Mouse (Mus musculus) embryonic facial prominence, embryonic 13.5 days (tissue): ENCODE data around the gene Coa3. TPM values are rescaled to one million over a fixed set of nuclear protein-coding genes. Genes with fewer than 3 reads are reported as not detected.

Experiments
- ATAC-seq: fragments of 200-750 bp; cut with Nextera tagmentation; 2 replicates; pipeline ENCODE4 v1.8.0; 2017; ENCODE audit warnings: low read depth; ENCODE audit not compliant: insufficient number of reproducible peaks, insufficient read depth, low FRiP score, low TSS enrichment
- H3K27ac ChIP-seq: fragments of 300-500 bp; sonication (generic); 2 replicates; pipeline ENCODE4 v1.5.1; 2015; ENCODE audit warnings: moderate library complexity, mild to moderate bottlenecking, inconsistent platforms
- H3K27me3 ChIP-seq: fragments of 300-500 bp; sonication (generic); 2 replicates; pipeline ENCODE4 v1.6.1; 2015; ENCODE audit warnings: mild to moderate bottlenecking, inconsistent platforms
- H3K36me3 ChIP-seq: fragments of 300-500 bp; sonication (generic); 2 replicates; pipeline ENCODE4 v1.6.1; 2015; ENCODE audit warnings: mild to moderate bottlenecking, inconsistent platforms
- H3K4me1 ChIP-seq: fragments of 300-500 bp; sonication (generic); 2 replicates; pipeline ENCODE4 v1.6.1; 2015; ENCODE audit warnings: inconsistent platforms
- H3K4me2 ChIP-seq: fragments of 300-500 bp; sonication (generic); 2 replicates; pipeline ENCODE4 v1.6.1; 2015; ENCODE audit warnings: moderate library complexity, mild to moderate bottlenecking, inconsistent platforms
- H3K4me3 ChIP-seq: fragments of 300-500 bp; sonication (generic); 2 replicates; pipeline ENCODE4 v1.5.1; 2015; ENCODE audit warnings: mild to moderate bottlenecking, inconsistent platforms
- H3K9ac ChIP-seq: fragments of 300-500 bp; sonication (generic); 2 replicates; pipeline ENCODE4 v1.6.1; 2015; ENCODE audit warnings: mild to moderate bottlenecking, inconsistent platforms
- H3K9me3 ChIP-seq: fragments of 300-500 bp; sonication (generic); 2 replicates; pipeline ENCODE4 v1.6.1; 2016; ENCODE audit warnings: inconsistent platforms
- WGBS: fragments of 180-500 bp; shearing (Covaris S2); methylation state at CpG from one replicate; pipeline ENCODE4 v1.1.7; 2015; ENCODE audit warnings: mixed read lengths; 5-methylcytosine and 5-hydroxymethylcytosine counted together
- polyA plus RNA-seq: library from polyadenylated mRNA; unstranded; fragments of >200 nt; fragmentation: Nextera tagmentation; extraction: Ambion mirVana; gene quantifications from 2 replicates; pipeline ENCODE4 v1.2.1, GENCODE M21; 2015

Coa3 gene
- polyA plus RNA-seq, 1 experiment from 2014 or later = 196 TPM

- Histone ChIP-seq H3K9ac (peak overlapping the region; percentile 41; the same call in 1 of the 2 replicates), H3K36me3 (no peaks in the 10 kb centered on the region), H3K4me3 (peak overlapping the region; percentile 8; the same call in 1 of the 2 replicates), H3K4me1 (peaks cover 36% of the 10 kb centered on the region), H3K27ac (peak overlapping the region; percentile 85), H3K4me2 (peak overlapping the region; percentile 46), H3K27me3 (no peaks in the 10 kb centered on the region), H3K9me3 (no peaks in the 10 kb centered on the region)
- no peak for ATAC-seq
- WGBS = 5% methylated on average over 18 of the region's 18 CpGs
These were observed 47.7 kb downstream of the Coa3 start for GRCm38 (mm10) chr11:101230991-101231871.

GRCm38 (mm10) chr11:101230526-101230925 lies 48.4 kb downstream of the Coa3 start:
- Histone ChIP-seq H3K9me3 (no peaks in the 10 kb centered on the region), H3K9ac (peak overlapping the region; percentile 41; the same call in 1 of the 2 replicates), H3K4me2 (peak overlapping the region; percentile 46), H3K4me3 (no peak overlapping the region), H3K36me3 (no peaks in the 10 kb centered on the region), H3K4me1 (peaks cover 39% of the 10 kb centered on the region), H3K27me3 (no peaks in the 10 kb centered on the region), H3K27ac (peak overlapping the region; percentile 85)
- 15% methylated on average over 5 of the region's 5 CpGs for WGBS
- ATAC-seq = no peak

- peak overlapping the region; percentile 85 for H3K27ac ChIP-seq
- H3K4me3 ChIP-seq = no peak overlapping the region
- WGBS = 8% methylated on average over 2 of the region's 2 CpGs
- no peaks in the 10 kb centered on the region for H3K9me3 ChIP-seq
- H3K9ac ChIP-seq = no peak overlapping the region
- H3K36me3 ChIP-seq = no peaks in the 10 kb centered on the region
- H3K4me1 ChIP-seq = peaks cover 43% of the 10 kb centered on the region
- ATAC-seq = no peak
- no peaks in the 10 kb centered on the region for H3K27me3 ChIP-seq
- H3K4me2 ChIP-seq = peak overlapping the region; percentile 23; the same call in 1 of the 2 replicates
These were observed 48.8 kb downstream of the Coa3 start for GRCm38 (mm10) chr11:101230061-101230511.

GRCm38 (mm10) chr11:101229361-101229900 lies 49.5 kb downstream of the Coa3 start:
- Histone ChIP-seq H3K9me3 (no peaks in the 10 kb centered on the region), H3K36me3 (no peaks in the 10 kb centered on the region), H3K4me3 (0 out of 2 replicates have a peak overlapping the region, but pooled peaks have one; percentile 0), H3K27me3 (no peaks in the 10 kb centered on the region), H3K9ac (no peak overlapping the region), H3K4me2 (peak overlapping the region; percentile 23; the same call in 1 of the 2 replicates), H3K27ac (peak overlapping the region; percentile 85), H3K4me1 (peaks cover 50% of the 10 kb centered on the region)
- WGBS = 29% methylated on average over 8 of the region's 8 CpGs
- no peak for ATAC-seq

Other genes starting within 250 kb of the Coa3 start
- gene Naglu, start 209.1 kb downstream of the Coa3 start, polyA plus RNA-seq = 8.7 and 9.0 TPM in 2 replicates
- gene Hsd17b1, start 200.7 kb downstream of the Coa3 start, polyA plus RNA-seq = 0.15 TPM in 1 of 2 replicates, not detected in the other
- 40.8 and 43.8 TPM in 2 replicates for gene Coasy, start 196.5 kb downstream of the Coa3 start, polyA plus RNA-seq
- gene Mlx, start 191.8 kb downstream of the Coa3 start, polyA plus RNA-seq = 46.8 and 50.9 TPM in 2 replicates
- 43.5 and 46.1 TPM in 2 replicates for gene Psmc3ip, start 183.7 kb downstream of the Coa3 start, polyA plus RNA-seq
- 19.2 and 21.4 TPM in 2 replicates for gene Retreg3, start 159.2 kb downstream of the Coa3 start, polyA plus RNA-seq
- gene Tubg1, start 159.2 kb downstream of the Coa3 start, polyA plus RNA-seq = 69.7 and 77.2 TPM in 2 replicates
- 12.6 and 12.9 TPM in 2 replicates for gene Tubg2, start 123.2 kb downstream of the Coa3 start, polyA plus RNA-seq
- 0.50 and 1.2 TPM in 2 replicates for gene Cntnap1, start 108.6 kb downstream of the Coa3 start, polyA plus RNA-seq
- gene Plekhh3, start 107.8 kb downstream of the Coa3 start, polyA plus RNA-seq = 9.7 and 10.2 TPM in 2 replicates
- gene Ccr10, start 103.7 kb downstream of the Coa3 start, polyA plus RNA-seq = 0.15 and 0.27 TPM in 2 replicates
- gene Ezh1, start 52.7 kb downstream of the Coa3 start, polyA plus RNA-seq = 16.9 and 19.8 TPM in 2 replicates
- gene Ramp2, start 33.1 kb downstream of the Coa3 start, polyA plus RNA-seq = 84.9 and 92.3 TPM in 2 replicates
- gene Vps25, start 25.4 kb downstream of the Coa3 start, polyA plus RNA-seq = 106 and 118 TPM in 2 replicates
- gene Wnk4, start 18.5 kb downstream of the Coa3 start, polyA plus RNA-seq = 9.8 and 10.9 TPM in 2 replicates
- gene Cntd1, start 102 bp downstream of the Coa3 start, polyA plus RNA-seq = 1.7 and 2.3 TPM in 2 replicates
- gene Becn1, start 23.2 kb upstream of the Coa3 start, polyA plus RNA-seq = 129 and 130 TPM in 2 replicates
- 138 and 148 TPM in 2 replicates for gene Psme3, start 37.1 kb upstream of the Coa3 start, polyA plus RNA-seq
- gene Aoc2, start 45.9 kb upstream of the Coa3 start, polyA plus RNA-seq = 1.3 and 1.7 TPM in 2 replicates
- gene Aoc3, start 51.5 kb upstream of the Coa3 start, polyA plus RNA-seq = 0.10 and 0.15 TPM in 2 replicates
- not detected in 2 replicates for gene G6pc, start 88.4 kb upstream of the Coa3 start, polyA plus RNA-seq
- 73.9 and 88.6 TPM in 2 replicates for gene Aarsd1, start 138.5 kb upstream of the Coa3 start, polyA plus RNA-seq
- gene Gm27029, start 145.7 kb upstream of the Coa3 start, polyA plus RNA-seq = 9.7 and 10.4 TPM in 2 replicates
- 19.5 and 21.8 TPM in 2 replicates for gene Rundc1, start 146.0 kb upstream of the Coa3 start, polyA plus RNA-seq
- gene Ptges3l, start 146.2 kb upstream of the Coa3 start, polyA plus RNA-seq = 5.5 and 8.1 TPM in 2 replicates
- 342 and 404 TPM in 2 replicates for gene Rpl27, start 163.2 kb upstream of the Coa3 start, polyA plus RNA-seq
- gene Ifi35, start 169.3 kb upstream of the Coa3 start, polyA plus RNA-seq = 9.1 and 10.9 TPM in 2 replicates
- 14.0 and 16.8 TPM in 2 replicates for gene Rnd2, start 185.9 kb upstream of the Coa3 start, polyA plus RNA-seq
- gene Vat1, start 187.1 kb upstream of the Coa3 start, polyA plus RNA-seq = 34.2 and 37.5 TPM in 2 replicates